Mouse (Mus musculus) heart, postnatal 25 days (tissue): ENCODE results near the gene Nck1. TPM values are rescaled to one million over a fixed set of nuclear protein-coding genes. Genes with fewer than 3 reads are reported as not detected.

Experiments used
- DNase-seq: peaks from one replicate; pipeline ENCODE4 v3.0.0; 2022; ENCODE audit warnings: low spot score
- intact Hi-C: fragments of 180-260 bp; cut with DNase I; formaldehyde crosslinking; loops from one replicate; pipeline ENCODE4 v1.15.1; 2025
- total RNA-seq, 2 experiments: library from RNA; stranded (reverse); gene quantifications; 2 replicates each; pipeline ENCODE4 v1.2.3; 2021

The Nck1 gene
- total RNA-seq, 2 experiments from 2014 or later = 44.9 to 51.9 TPM

DNA sequence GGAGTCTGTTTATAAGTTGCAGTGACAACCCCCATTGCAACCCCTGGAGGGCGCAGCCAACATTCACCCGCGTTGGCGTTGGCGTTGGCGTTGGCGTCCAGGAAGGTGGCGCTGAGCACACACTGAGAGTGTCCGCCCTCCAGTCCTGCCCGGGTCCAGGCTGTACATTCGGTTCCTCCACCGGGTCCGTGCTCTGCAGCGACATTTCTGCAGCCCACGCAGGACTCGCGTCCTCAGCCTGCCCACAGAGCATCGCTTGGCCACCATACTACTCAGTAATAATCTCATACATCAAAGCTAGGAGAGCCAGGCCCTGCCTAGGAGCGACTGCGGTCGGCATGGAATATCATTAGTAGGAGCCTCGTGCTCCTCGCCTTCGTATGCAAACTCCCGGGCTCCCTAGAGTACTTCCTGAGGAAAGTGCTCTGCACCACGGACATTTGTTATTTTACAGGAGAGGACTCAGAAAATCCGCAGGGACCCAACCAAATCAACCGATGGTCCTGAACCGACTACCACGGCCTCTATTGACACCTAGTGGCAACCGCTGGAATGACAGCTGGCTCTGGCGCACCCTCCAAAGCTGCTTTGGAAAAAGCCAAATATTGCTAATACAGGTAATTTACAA is 99.8 kb downstream of the Nck1 start:
- DNase-seq = no peak
- intact Hi-C loops = loop anchor here (1.0 kb wide), 1 partner anchor 599 kb away; no protein-coding TSS in a partner anchor

Other genes with a start within 250 kb of the Nck1 start
- gene Il20rb, start 59.3 kb downstream of the Nck1 start, total RNA-seq = 1 to 10 TPM in 1 of 2 experiments, under 1 TPM in 1; 0.87 to 1.0 TPM
- gene Slc35g2, start 25.0 kb upstream of the Nck1 start, total RNA-seq = 1 to 10 TPM; 3.7 to 4.9 TPM
- 10 to 100 TPM; 27.1 to 30.6 TPM for gene Stag1, start 51.7 kb upstream of the Nck1 start, total RNA-seq